Mouse (Mus musculus) small intestine, adult 2 months (tissue): Measurements from ENCODE around the gene Nol3.

Experiments used
- CTCF ChIP-seq: fragments of 200-500 bp; IDR thresholded peaks from 2 replicates; pipeline ENCODE4 v1.5.1; 2012; ENCODE audit warnings: low read depth, mild to moderate bottlenecking, control low read depth, inconsistent platforms, low read length, moderate library complexity, mixed read lengths; ENCODE audit not compliant: insufficient replicate concordance, insufficient read length; ENCODE audit errors: extremely low read depth
- POLR2A ChIP-seq: fragments of 200-500 bp; IDR thresholded peaks from 2 replicates; pipeline ENCODE4 v1.6.1; 2012; ENCODE audit warnings: low read depth, mild to moderate bottlenecking, control low read depth, inconsistent platforms, low read length, moderate library complexity

- TF ChIP-seq POLR2A (no peak), CTCF (no peak)
Measured at GRCm38 (mm10) chr8:105268342-105269074, 7.4 kb upstream of the Nol3 start.
